Comparison of ENCODE assay signal across 11 mouse cellular contexts in genomic region chr12:71693346-71694038, GRCm38 (mm10).
A peak's percentile ranks its signal among the peaks of the same experiment; 100 is the strongest.
DNase-seq lines count a peak whose midpoint lies in the region; ATAC-seq and TF ChIP-seq lines count a peak whose summit lies in the region.
"Had no signal": no experiment of that assay in that cellular context is flagged by ENCODE, and none has a peak within 500 bp of the region (broad histone marks: within the 10 kb centered on the region; RNA-seq: fewer than 3 reads in every experiment).

No protein-coding gene starts in this region.

- no peak overlapping the region for H3K4me3 ChIP-seq in liver, postnatal 0 days (ENCODE audit: low read depth, low read length)

- no peak overlapping the region for H3K9ac ChIP-seq in liver, postnatal 0 days (replicated peaks)
- H3K9ac ChIP-seq: hindbrain, embryonic 14.5 days; liver, embryonic 14.5 days had no signal

- no peak for TF ChIP-seq CTCF in liver, postnatal 0 days (IDR thresholded peaks at IDR 0.05; ENCODE audit: low read depth)

- H3K27me3 ChIP-seq in liver, postnatal 0 days (ENCODE audit: insufficient read depth, low read length), result no peaks in the 10 kb centered on the region

- H3K4me2 ChIP-seq in liver, postnatal 0 days (ENCODE audit: low read depth, low read length), result no peak overlapping the region
- H3K4me2 ChIP-seq: hindbrain, embryonic 14.5 days had no signal

- no peak for ATAC-seq in liver, postnatal 0 days

- peak; percentile 36 to 51 for DNase-seq in heart, postnatal 10 days
- no peak for DNase-seq in heart, postnatal 36 days
- DNase-seq in NIH3T3 (ENCODE audit: low read depth), result peak; percentile 46
- peak; percentile 43 to 74 for DNase-seq in frontal cortex, adult 2 months (ENCODE audit: extremely low spot score in 1 of 2, low spot score in 1 of 2)
- peak; percentile 19 to 72 for DNase-seq in left cerebral cortex, adult 9 months (ENCODE audit: low spot score in 2 of 2)
- no peak for DNase-seq in liver, postnatal 0 days
- DNase-seq in natural killer cell, adult 2 months (ENCODE audit: low spot score in 2 of 2), result no peak
- no peak for DNase-seq in spleen, adult 18-20 months
- DNase-seq: adrenal gland, postnatal 36 days had no signal

- H3K36me3 ChIP-seq in liver, postnatal 0 days (replicated peaks; ENCODE audit: insufficient read depth, low read length), result no peaks in the 10 kb centered on the region

- 37% methylated on average over 10 of the region's 10 CpGs for WGBS in liver, postnatal 0 days (ENCODE audit: insufficient replicate concordance)

- no peaks in the 10 kb centered on the region for H3K9me3 ChIP-seq in liver, postnatal 0 days (ENCODE audit: low read length)

- no peaks in the 10 kb centered on the region for H3K4me1 ChIP-seq in liver, postnatal 0 days (ENCODE audit: insufficient read depth)

- TF ChIP-seq EP300 in liver, postnatal 0 days (IDR thresholded peaks at IDR 0.05; ENCODE audit: low read depth), result no peak

- intact Hi-C loops in heart, postnatal 10 days (cut with DNase I), result no loop called here
- intact Hi-C loops in heart, postnatal 36 days (cut with DNase I), result no loop called here

- no peak overlapping the region for H3K27ac ChIP-seq in liver, postnatal 0 days (ENCODE audit: low read depth)
- H3K27ac ChIP-seq: hindbrain, embryonic 14.5 days; liver, embryonic 14.5 days had no signal

Comparison
In these comparisons a context has a peak if more than half of its experiments do, and no peak if none do; other contexts are left out.
1. DNase-seq: peak in heart, postnatal 10 days (2 of 2), NIH3T3 (single experiment), frontal cortex, adult 2 months (2 of 2) and left cerebral cortex, adult 9 months (2 of 2); none in heart, postnatal 36 days (0 of 2), liver, postnatal 0 days (single experiment), natural killer cell, adult 2 months (0 of 2) and spleen, adult 18-20 months (0 of 2).